Mouse (Mus musculus) intestine, embryonic 15.5 days (tissue): Measurements from ENCODE around the gene Map3k10. TPM values are rescaled to one million over a fixed set of nuclear protein-coding genes. Genes with fewer than 3 reads are reported as not detected.

ENCODE experiments used
- ATAC-seq: fragments of 200-750 bp; cut with Nextera tagmentation; 2 replicates; pipeline ENCODE4 v1.8.0; 2017; ENCODE audit warnings: moderate TSS enrichment, moderate library complexity
- H3K27ac ChIP-seq: fragments of 300-500 bp; sonication (generic); 2 replicates; pipeline ENCODE4 v1.5.1; 2015; ENCODE audit warnings: mild to moderate bottlenecking, inconsistent platforms
- H3K27me3 ChIP-seq: fragments of 300-500 bp; sonication (generic); replicated peaks from 2 replicates; pipeline ENCODE4 v1.6.1; 2015; ENCODE audit warnings: inconsistent platforms
- H3K36me3 ChIP-seq: fragments of 300-500 bp; sonication (generic); 2 replicates; pipeline ENCODE4 v1.6.1; 2015; ENCODE audit warnings: inconsistent platforms
- H3K4me1 ChIP-seq: fragments of 300-500 bp; sonication (generic); replicated peaks from 2 replicates; pipeline ENCODE4 v1.6.1; 2015; ENCODE audit warnings: inconsistent platforms
- H3K4me2 ChIP-seq: fragments of 300-500 bp; sonication (generic); replicated peaks from 2 replicates; pipeline ENCODE4 v1.6.1; 2015; ENCODE audit warnings: mild to moderate bottlenecking, inconsistent platforms
- H3K4me3 ChIP-seq: fragments of 300-500 bp; sonication (generic); replicated peaks from 2 replicates; pipeline ENCODE4 v1.5.1; 2015; ENCODE audit warnings: inconsistent platforms
- H3K9ac ChIP-seq: fragments of 300-500 bp; sonication (generic); 2 replicates; pipeline ENCODE4 v1.6.1; 2015; ENCODE audit warnings: inconsistent platforms
- H3K9me3 ChIP-seq: fragments of 300-500 bp; sonication (generic); 2 replicates; pipeline ENCODE4 v1.6.1; 2016; ENCODE audit warnings: inconsistent platforms
- WGBS: fragments of 180-500 bp; shearing (Covaris S2); methylation state at CpG from one replicate; pipeline ENCODE4 v1.1.7; 2015; 5-methylcytosine and 5-hydroxymethylcytosine counted together
- polyA plus RNA-seq: library from polyadenylated mRNA; unstranded; fragments of >200 nt; fragmentation: Nextera tagmentation; extraction: Ambion mirVana; gene quantifications from 2 replicates; pipeline ENCODE4 v1.2.1, GENCODE M21; 2015

Map3k10 gene
- 5.6 and 5.8 TPM in 2 replicates for polyA plus RNA-seq

DNA sequence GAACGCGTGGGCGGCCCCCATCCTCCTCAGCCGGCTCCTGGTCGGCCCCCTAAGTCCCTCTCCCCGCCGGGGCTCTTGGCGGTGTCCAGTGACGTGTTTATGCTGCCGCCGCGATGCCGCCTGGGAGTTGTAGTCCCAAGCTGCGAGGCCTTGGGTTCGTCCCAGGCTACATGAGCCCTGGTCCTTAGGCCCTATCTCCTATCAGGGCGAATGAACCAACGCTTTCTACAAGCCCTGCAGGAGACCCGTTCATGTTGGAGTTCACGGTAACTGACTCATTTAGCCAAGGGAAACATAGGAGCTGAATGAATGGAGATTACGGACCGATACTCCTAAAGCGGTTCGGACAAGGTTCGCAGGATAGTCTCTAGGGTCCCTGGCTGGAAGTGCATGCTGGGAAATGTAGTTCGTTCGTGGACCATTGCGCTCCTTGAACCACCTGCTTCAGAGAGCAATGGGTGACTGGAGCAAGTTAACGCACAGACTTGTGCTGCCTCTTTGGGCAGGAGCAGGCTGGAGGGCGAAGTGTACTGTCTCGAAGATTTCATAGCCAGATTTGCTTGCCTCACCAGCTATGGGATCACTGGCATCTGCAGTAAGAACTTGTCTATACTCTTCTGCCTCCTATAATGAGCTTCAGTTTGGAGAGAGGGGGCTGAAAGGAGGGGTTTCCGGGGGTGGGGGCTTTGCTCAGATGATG is at the start of gene Map3k10:
Gene Map3k10, minus strand, starts transcription at position 77 of the 700 bp plus-strand sequence.
- 0% methylated on average over 31 of the region's 31 CpGs for WGBS
- peak within 1 kb of the TSS; percentile 90 for H3K27ac ChIP-seq
- no peaks in the 10 kb centered on the region for H3K36me3 ChIP-seq
- H3K9me3 ChIP-seq: no peaks in the 10 kb centered on the region
- peak within 1 kb of the TSS; percentile 90 for H3K9ac ChIP-seq
- peak within 1 kb of the TSS; percentile 62 for H3K4me3 ChIP-seq
- peaks cover 15% of the 10 kb centered on the region for H3K4me1 ChIP-seq
- peak; percentile 99 for ATAC-seq
- no peaks in the 10 kb centered on the region for H3K27me3 ChIP-seq
- peak within 1 kb of the TSS; percentile 99 for H3K4me2 ChIP-seq

DNA sequence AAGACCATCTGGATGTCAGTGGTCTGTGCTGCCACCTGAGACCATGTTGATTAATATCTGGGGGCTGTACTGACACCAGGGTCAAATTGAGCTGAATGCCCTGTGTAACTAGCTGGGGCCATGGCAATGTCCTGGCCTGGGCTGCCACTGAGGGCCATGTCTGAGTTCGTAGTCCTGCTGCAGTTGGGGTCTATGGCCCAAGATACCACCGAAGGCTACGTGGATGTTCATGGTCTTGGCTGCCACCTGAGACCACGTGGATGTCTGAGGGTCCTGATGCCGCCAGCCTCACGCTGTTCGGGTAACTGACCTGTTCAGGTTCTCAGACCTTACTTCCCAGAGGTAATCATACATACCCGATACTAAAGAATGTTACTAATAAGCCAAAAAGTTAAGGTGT is 47.6 kb upstream of the Map3k10 start:
- no peak overlapping the region for H3K4me2 ChIP-seq

DNA sequence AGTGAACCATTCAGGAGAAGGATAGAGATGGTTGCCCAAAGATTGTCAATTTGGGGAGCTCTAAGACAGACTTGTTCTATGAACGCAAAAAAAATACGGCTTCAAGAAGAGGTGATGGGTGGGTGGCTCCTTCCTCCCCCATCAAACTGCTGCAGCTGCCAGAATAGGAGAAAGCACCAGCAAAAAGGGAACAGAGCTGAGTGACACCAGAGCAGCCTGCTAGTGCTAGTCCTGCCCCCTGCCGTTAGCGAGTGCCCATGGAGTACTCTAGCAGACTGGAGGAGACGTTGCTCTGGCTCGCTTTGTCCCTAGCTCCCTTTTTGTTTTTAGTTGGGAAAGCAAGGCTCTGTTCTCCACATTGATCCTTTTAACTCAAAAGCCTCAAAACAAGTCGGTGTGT is 36.0 kb upstream of the Map3k10 start:
- no peak overlapping the region for H3K27ac ChIP-seq
- H3K9ac ChIP-seq: no peak overlapping the region
- WGBS: 85% methylated on average over 7 of the region's 7 CpGs
- no peak for ATAC-seq
- H3K4me2 ChIP-seq: no peak overlapping the region
- H3K4me1 ChIP-seq: no peaks in the 10 kb centered on the region
- no peaks in the 10 kb centered on the region for H3K9me3 ChIP-seq
- H3K27me3 ChIP-seq: no peaks in the 10 kb centered on the region
- no peak overlapping the region for H3K4me3 ChIP-seq
- H3K36me3 ChIP-seq: no peaks in the 10 kb centered on the region

More for the DNA sequence above, 47.6 kb upstream of the Map3k10 start:
- Histone ChIP-seq H3K9me3 (no peaks in the 10 kb centered on the region), H3K27ac (no peak overlapping the region), H3K27me3 (no peaks in the 10 kb centered on the region), H3K9ac (no peak overlapping the region), H3K4me3 (no peak overlapping the region), H3K36me3 (no peaks in the 10 kb centered on the region), H3K4me1 (no peaks in the 10 kb centered on the region)
- no peak for ATAC-seq
- 92% methylated on average over 8 of the region's 8 CpGs for WGBS

DNA sequence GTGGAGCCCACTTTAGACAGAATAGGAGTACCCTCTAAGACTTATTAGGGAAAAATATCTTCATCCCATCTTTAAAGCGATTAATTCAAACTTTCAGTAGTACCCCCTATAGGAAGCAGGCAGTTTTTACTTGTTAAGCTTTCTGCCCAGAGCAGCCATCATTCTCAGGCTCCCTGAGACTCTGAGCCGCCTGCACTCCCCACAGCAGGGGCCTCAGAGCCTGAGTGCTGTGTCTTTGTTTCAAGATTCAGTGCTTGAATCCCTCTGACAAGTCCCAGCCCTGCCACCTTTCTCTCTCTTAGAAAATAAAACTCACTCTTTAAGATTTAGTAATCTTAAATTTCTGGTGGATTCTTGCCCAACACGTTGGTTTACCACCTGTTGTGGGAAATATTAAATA is 22.3 kb upstream of the Map3k10 start:
- Histone ChIP-seq H3K36me3 (no peaks in the 10 kb centered on the region), H3K9ac (no peak overlapping the region), H3K4me1 (no peaks in the 10 kb centered on the region), H3K27ac (no peak overlapping the region), H3K4me2 (no peak overlapping the region), H3K27me3 (no peaks in the 10 kb centered on the region), H3K9me3 (no peaks in the 10 kb centered on the region), H3K4me3 (no peak overlapping the region)
- WGBS: 56% methylated on average over 3 of the region's 3 CpGs
- no peak for ATAC-seq

DNA sequence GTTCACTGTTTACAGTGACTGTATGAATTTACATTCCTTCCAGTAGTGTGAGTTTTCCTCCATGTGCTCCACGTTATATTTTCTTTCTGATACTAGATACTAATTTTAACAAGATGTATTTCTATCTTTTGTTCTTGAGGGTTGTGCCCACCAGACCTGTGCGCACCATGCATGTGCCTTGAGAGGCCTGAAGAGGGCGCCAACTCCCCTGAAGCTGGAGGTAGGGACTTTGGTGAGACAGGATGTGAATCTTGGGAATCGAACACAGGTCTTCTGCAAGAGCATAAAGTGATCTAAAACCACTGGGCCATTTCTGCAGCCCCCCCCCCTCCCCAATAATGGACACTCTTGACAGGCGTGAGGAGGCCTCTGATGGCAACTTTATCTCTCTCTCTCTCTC is 16.7 kb upstream of the Map3k10 start:
- H3K36me3 ChIP-seq: no peaks in the 10 kb centered on the region
- H3K27ac ChIP-seq: no peak overlapping the region
- 49% methylated on average over 5 of the region's 5 CpGs for WGBS
- H3K4me3 ChIP-seq: no peak overlapping the region
- peaks cover 9% of the 10 kb centered on the region for H3K4me1 ChIP-seq
- no peak overlapping the region for H3K4me2 ChIP-seq
- no peak overlapping the region for H3K9ac ChIP-seq
- ATAC-seq: no peak
- H3K9me3 ChIP-seq: no peaks in the 10 kb centered on the region
- H3K27me3 ChIP-seq: no peaks in the 10 kb centered on the region

DNA sequence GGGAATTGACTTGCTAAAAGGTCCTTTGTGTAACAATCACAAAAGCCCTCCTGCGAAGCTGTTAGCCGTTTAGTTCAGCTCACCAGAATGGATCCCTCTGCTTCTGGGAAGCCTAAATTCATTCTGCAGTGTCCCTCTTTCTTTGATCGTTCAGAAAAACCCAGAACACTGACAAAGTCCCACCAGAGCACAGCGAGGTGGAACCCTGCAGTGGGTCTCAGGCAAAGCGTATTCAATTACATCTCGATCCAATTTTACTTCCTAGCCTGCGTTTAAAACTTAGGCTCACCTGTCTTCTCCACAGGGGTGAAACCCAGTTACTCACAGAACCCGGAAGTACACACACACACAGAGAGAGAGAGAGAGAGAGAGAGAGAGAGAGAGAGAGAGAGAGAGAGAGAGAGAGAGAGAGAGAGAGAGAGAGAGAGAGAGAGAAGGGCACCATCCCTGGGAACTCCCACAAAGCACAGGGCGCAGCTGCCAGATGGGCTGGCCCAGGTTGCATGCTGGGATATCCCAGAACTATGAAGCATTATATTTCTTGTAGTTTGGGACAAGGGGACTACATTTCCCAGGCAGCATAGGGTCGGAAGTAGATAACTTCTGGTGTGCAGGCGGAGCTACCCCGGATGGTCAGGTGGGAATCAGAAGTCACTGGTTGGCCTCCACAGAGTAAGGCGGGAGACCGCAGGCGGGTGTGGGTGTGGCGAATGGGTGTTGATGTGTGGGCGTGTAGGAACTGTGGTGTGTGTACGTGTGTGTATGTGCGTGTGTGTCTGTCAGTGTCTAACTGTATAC is 14.6 kb upstream of the Map3k10 start, which contains the start of gene Zfp607b:
Gene Zfp607b, plus strand, starts transcription at position 526 of the 798 bp plus-strand sequence.
- Histone ChIP-seq H3K27ac (peak within 1 kb of the TSS; percentile 52), H3K9ac (peak within 1 kb of the TSS; percentile 60), H3K36me3 (no peaks in the 10 kb centered on the region), H3K27me3 (no peaks in the 10 kb centered on the region), H3K9me3 (no peaks in the 10 kb centered on the region), H3K4me3 (peak within 1 kb of the TSS; percentile 45), H3K4me2 (peak within 1 kb of the TSS; percentile 69), H3K4me1 (peaks cover 9% of the 10 kb centered on the region)
- 2% methylated on average over 19 of the region's 19 CpGs for WGBS
- ATAC-seq: peak; percentile 99

DNA sequence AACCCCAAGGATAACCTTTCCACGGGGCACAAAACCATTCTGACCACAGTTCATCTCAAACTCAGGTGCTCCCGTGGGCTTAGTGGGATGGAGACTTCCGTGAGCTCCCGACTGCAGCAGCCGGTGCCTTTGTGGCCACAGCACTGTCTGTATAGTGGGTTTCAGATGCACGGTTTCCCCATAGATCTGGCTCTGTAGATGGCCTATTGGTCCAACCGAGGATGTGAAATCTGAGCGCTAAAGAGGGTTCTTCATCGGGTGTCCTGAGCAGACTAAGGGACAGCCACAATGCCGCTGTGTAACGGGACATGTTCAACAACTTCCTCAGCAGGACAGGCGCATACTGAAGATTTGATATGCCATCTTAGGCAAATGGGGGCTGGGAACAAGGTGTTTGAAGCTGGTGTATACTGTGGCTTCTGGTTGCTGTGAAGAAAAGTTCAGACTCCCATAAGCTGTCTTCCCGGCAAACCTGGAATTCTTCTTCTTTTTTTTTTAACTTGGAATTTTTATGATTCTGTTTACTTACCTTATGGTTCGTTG is 13.9 kb upstream of the Map3k10 start:
- H3K4me1 ChIP-seq: peaks cover 9% of the 10 kb centered on the region
- 35% methylated on average over 14 of the region's 14 CpGs for WGBS

DNA sequence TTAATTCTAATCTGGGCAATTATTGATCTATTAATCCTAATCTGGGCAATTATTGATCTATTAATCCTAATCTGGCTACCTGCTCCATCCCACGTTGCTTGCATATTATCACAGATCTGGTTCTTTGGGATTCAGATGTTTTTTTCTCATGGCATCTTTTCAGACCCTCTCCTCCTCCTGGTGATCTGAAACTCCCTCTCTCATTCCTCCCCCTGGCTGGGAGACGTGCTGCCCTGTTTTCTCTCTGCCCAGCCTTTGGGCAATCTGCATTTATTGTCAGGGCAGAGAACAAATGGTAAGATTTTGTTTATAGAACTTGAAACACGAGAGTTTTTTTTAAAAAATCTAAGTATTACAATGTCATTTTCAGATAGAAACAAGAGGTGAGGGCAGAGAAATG is 13.4 kb upstream of the Map3k10 start:
- H3K9ac ChIP-seq: no peak overlapping the region

More for the DNA sequence above, 13.9 kb upstream of the Map3k10 start:
- Histone ChIP-seq H3K9ac (peak overlapping the region; percentile 60), H3K9me3 (no peaks in the 10 kb centered on the region), H3K4me3 (peak overlapping the region; percentile 45), H3K36me3 (no peaks in the 10 kb centered on the region), H3K4me2 (peak overlapping the region; percentile 69), H3K27me3 (no peaks in the 10 kb centered on the region), H3K27ac (peak overlapping the region; percentile 52; the same call in 1 of the 2 replicates)
- no peak for ATAC-seq

DNA sequence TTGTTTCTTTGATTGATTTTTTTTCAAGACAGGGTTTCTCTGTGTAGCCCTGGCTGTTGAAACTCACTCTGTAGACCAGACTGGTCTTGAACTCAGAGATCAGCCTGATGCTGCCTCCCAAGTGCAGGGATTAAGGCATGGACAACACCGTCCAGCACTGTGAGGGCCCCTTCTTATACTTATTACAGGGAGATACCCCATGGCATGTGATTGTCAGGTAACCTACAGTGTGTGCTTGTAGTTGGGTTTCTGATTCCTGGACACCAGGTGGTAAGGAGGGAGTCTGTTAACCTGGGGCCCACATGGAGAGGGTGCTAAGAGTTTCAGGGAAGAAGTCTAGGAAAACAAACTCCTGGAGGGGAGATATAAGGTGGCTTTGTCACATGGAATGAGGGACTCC is 12.6 kb upstream of the Map3k10 start:
- 88% methylated on average over 1 of the region's 1 CpGs for WGBS
- Histone ChIP-seq H3K36me3 (no peaks in the 10 kb centered on the region), H3K4me1 (peaks cover 9% of the 10 kb centered on the region), H3K4me2 (no peak overlapping the region), H3K9ac (no peak overlapping the region), H3K4me3 (no peak overlapping the region), H3K27ac (no peak overlapping the region), H3K27me3 (no peaks in the 10 kb centered on the region), H3K9me3 (no peaks in the 10 kb centered on the region)
- ATAC-seq: no peak

More for the DNA sequence above, 13.4 kb upstream of the Map3k10 start:
- H3K4me2 ChIP-seq: peak overlapping the region; percentile 69
- H3K9me3 ChIP-seq: no peaks in the 10 kb centered on the region
- no peaks in the 10 kb centered on the region for H3K27me3 ChIP-seq
- H3K4me3 ChIP-seq: no peak overlapping the region; the same call in 1 of the 2 replicates
- no peaks in the 10 kb centered on the region for H3K36me3 ChIP-seq
- ATAC-seq: no peak
- 65% methylated on average over 3 of the region's 3 CpGs for WGBS
- H3K4me1 ChIP-seq: peaks cover 9% of the 10 kb centered on the region
- no peak overlapping the region for H3K27ac ChIP-seq

DNA sequence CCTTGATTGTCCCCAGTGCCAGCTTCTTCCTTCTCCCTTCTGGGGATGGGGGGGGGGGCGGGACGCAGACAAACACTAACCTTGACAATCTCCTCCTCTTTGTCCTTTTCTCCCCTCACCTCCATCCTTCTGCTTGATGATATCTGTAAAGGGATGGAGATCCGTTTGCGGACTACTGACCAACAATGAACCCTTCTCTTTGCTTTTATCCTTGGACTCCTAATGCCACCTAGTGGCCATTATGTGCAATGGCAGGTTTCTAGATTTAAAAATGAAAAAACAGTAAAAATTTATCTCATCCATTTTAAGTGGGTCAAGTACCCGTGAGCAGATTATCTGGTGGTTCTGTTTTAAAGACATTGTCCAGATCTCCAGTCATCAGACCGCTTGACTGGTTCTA is 11.3 kb upstream of the Map3k10 start:
- Histone ChIP-seq H3K4me1 (peaks cover 9% of the 10 kb centered on the region), H3K9ac (no peak overlapping the region), H3K9me3 (no peaks in the 10 kb centered on the region), H3K36me3 (no peaks in the 10 kb centered on the region), H3K27ac (no peak overlapping the region), H3K27me3 (no peaks in the 10 kb centered on the region), H3K4me3 (no peak overlapping the region), H3K4me2 (no peak overlapping the region)
- no peak for ATAC-seq
- 2% methylated on average over 6 of the region's 6 CpGs for WGBS

DNA sequence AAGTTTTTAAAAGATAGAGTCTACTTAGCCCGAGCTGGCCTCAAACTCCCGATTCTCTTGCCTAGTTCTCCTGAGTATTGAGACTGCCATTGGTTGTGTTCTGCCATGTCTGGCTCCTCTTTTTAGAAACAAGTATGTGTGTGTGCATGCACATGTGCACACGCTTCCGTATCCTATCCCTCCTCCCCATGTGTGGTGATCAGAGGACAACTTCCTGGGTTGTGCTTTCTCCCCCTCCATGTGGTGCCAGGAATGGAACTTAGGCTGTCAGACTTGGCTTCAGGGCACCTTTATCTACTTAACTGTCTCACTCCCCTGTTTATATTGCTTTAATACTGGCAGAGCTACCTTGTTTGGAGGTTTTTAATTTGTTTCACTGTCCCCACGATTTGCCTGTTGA is 10.8 kb upstream of the Map3k10 start:
- no peak for ATAC-seq
- H3K4me1 ChIP-seq: peaks cover 9% of the 10 kb centered on the region
- H3K27me3 ChIP-seq: no peaks in the 10 kb centered on the region
- no peaks in the 10 kb centered on the region for H3K36me3 ChIP-seq
- H3K9me3 ChIP-seq: no peaks in the 10 kb centered on the region
- H3K27ac ChIP-seq: no peak overlapping the region
- no peak overlapping the region for H3K4me2 ChIP-seq
- 42% methylated on average over 5 of the region's 5 CpGs for WGBS
- no peak overlapping the region for H3K4me3 ChIP-seq
- no peak overlapping the region for H3K9ac ChIP-seq

DNA sequence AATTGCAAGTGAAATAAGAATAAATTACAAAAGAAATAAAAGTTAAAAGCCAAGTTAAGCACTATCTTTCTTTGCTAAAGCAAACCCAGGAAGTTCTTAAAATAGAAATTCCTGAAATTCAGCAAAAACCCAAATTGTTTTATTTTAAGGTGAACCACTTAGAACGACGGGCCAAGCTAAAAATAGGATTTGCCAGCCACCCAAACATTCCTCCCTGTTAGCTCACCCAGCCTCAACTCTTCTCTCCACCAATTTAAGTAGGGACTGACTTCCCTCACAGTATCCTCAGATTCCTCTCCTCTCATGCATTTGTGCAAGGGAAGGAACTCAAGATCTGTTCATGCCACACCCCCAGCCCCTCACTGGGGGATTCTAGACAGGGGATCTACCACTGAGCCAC is 8.8 kb upstream of the Map3k10 start:
- no peaks in the 10 kb centered on the region for H3K27me3 ChIP-seq
- H3K4me3 ChIP-seq: no peak overlapping the region
- peaks cover 2% of the 10 kb centered on the region for H3K4me1 ChIP-seq
- H3K4me2 ChIP-seq: no peak overlapping the region
- no peak for ATAC-seq
- H3K27ac ChIP-seq: no peak overlapping the region
- 38% methylated on average over 2 of the region's 2 CpGs for WGBS
- H3K9ac ChIP-seq: no peak overlapping the region
- no peaks in the 10 kb centered on the region for H3K9me3 ChIP-seq
- no peaks in the 10 kb centered on the region for H3K36me3 ChIP-seq
